Mouse (Mus musculus) testis, adult 2 months (tissue): ENCODE measurements around the gene Epha1.

Source experiments
- CTCF ChIP-seq: fragments of 200-500 bp; IDR thresholded peaks from 2 replicates; pipeline ENCODE4 v1.5.1; 2012; ENCODE audit warnings: low read depth, mild to moderate bottlenecking, inconsistent platforms, low read length, moderate library complexity; ENCODE audit not compliant: control insufficient read depth, insufficient read depth, insufficient replicate concordance
- POLR2A ChIP-seq: fragments of 200-500 bp; IDR thresholded peaks from 2 replicates; pipeline ENCODE4 v1.6.1; 2012; ENCODE audit warnings: low read depth, mild to moderate bottlenecking, inconsistent platforms, low read length, moderate library complexity; ENCODE audit not compliant: control insufficient read depth

DNA sequence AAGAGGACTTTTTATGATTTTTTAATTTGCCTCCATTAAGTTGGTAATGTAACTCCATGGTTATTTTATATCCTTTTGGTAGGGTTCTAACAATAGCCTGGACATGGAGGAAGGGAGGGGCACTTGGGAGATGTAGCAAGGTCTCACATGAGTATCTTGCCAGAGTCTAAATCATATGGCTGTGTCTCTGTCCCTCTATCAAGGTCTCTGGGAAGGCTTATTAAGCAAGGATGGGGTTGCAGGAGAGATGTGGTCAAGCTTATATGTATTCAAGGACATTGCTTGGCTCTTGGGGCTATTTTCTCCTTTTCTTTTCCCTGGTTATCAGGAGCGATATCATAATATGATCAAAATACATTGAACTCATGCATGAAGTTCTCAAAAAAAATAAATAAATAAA lies 25.9 kb upstream of the Epha1 start:
- TF ChIP-seq CTCF (no peak), POLR2A (no peak)
